Mouse (Mus musculus) midbrain, embryonic 14.5 days (tissue): ENCODE results near the gene Rassf6. TPM values are rescaled to one million over a fixed set of nuclear protein-coding genes. Genes with fewer than 3 reads are reported as not detected.

Experiments
- polyA plus RNA-seq: library from polyadenylated mRNA; unstranded; fragments of >200 nt; fragmentation: Nextera tagmentation; extraction: Ambion mirVana; gene quantifications from 2 replicates; pipeline ENCODE4 v1.2.1, GENCODE M21; 2014

Rassf6 gene
- polyA plus RNA-seq, 1 experiment from 2014 or later, result 0.68 TPM

Other genes with a start within 250 kb of the Rassf6 start
- gene Alb, start 179.8 kb downstream of the Rassf6 start, polyA plus RNA-seq, result not detected in 2 replicates
- 0.35 TPM in 1 of 2 replicates, not detected in the other for gene Afp, start 149.9 kb downstream of the Rassf6 start, polyA plus RNA-seq
- gene Afm, start 121.7 kb downstream of the Rassf6 start, polyA plus RNA-seq, result not detected in 2 replicates
- not detected in 2 replicates for gene 5830473C10Rik, start 79.5 kb downstream of the Rassf6 start, polyA plus RNA-seq
- gene Cxcl5, start 118.7 kb upstream of the Rassf6 start, polyA plus RNA-seq, result 0.18 TPM in 1 of 2 replicates, not detected in the other
- 0.27 and 0.99 TPM in 2 replicates for gene Ppbp, start 127.9 kb upstream of the Rassf6 start, polyA plus RNA-seq
- gene Pf4, start 131.8 kb upstream of the Rassf6 start, polyA plus RNA-seq, result 2.9 and 40.6 TPM in 2 replicates
- not detected in 2 replicates for gene Cxcl3, start 145.4 kb upstream of the Rassf6 start, polyA plus RNA-seq
- gene Cxcl15, start 153.9 kb upstream of the Rassf6 start, polyA plus RNA-seq, result not detected in 2 replicates